Mouse (Mus musculus) liver, embryonic 11.5 days (tissue): ENCODE results near the gene Kif1b. TPM values are rescaled to one million over a fixed set of nuclear protein-coding genes. Genes with fewer than 3 reads are reported as not detected.

Source experiments
- ATAC-seq: fragments of 200-750 bp; cut with Nextera tagmentation; replicated peaks from 2 replicates; pipeline ENCODE4 v1.8.0; 2017; ENCODE audit warnings: moderate number of reproducible peaks, mild to moderate bottlenecking, moderate TSS enrichment, moderate library complexity; ENCODE audit not compliant: low FRiP score
- DNase-seq: peaks from one replicate; pipeline ENCODE4 v3.0.0-alpha.2; 2017; ENCODE audit warnings: low spot score
- H3K27ac ChIP-seq: fragments of 300-500 bp; sonication (generic); 2 replicates; pipeline ENCODE4 v1.5.1; 2014; ENCODE audit warnings: mild to moderate bottlenecking, low read depth, low read length, control low read depth
- H3K27me3 ChIP-seq: fragments of 300-500 bp; sonication (generic); replicated peaks from 2 replicates; pipeline ENCODE4 v1.6.1; 2014; ENCODE audit warnings: low read length, mixed read lengths; ENCODE audit not compliant: control insufficient read depth, insufficient read depth
- H3K36me3 ChIP-seq: fragments of 300-500 bp; sonication (generic); 2 replicates; pipeline ENCODE4 v1.6.1; 2014; ENCODE audit warnings: mild to moderate bottlenecking, low read length, moderate library complexity, mixed read lengths; ENCODE audit not compliant: control insufficient read depth, insufficient read depth
- H3K4me1 ChIP-seq: fragments of 300-500 bp; sonication (generic); replicated peaks from 2 replicates; pipeline ENCODE4 v1.6.1; 2014; ENCODE audit warnings: low read length, mixed read lengths; ENCODE audit not compliant: control insufficient read depth, insufficient read depth
- H3K4me2 ChIP-seq: fragments of 300-500 bp; sonication (generic); 2 replicates; pipeline ENCODE4 v1.6.1; 2014; ENCODE audit warnings: mild to moderate bottlenecking, control low read depth, moderate library complexity
- H3K4me3 ChIP-seq: fragments of 300-500 bp; sonication (generic); 2 replicates; pipeline ENCODE4 v1.5.1; 2014; ENCODE audit warnings: low read depth, low read length, control low read depth
- H3K9ac ChIP-seq: fragments of 300-500 bp; sonication (generic); 2 replicates; pipeline ENCODE4 v1.6.1; 2014; ENCODE audit warnings: low read depth, low read length, control low read depth
- H3K9me3 ChIP-seq: fragments of 300-500 bp; sonication (generic); 2 replicates; pipeline ENCODE4 v1.6.1; 2016; ENCODE audit warnings: low read length, inconsistent platforms, mixed read lengths; ENCODE audit not compliant: control insufficient read depth
- WGBS: fragments of 180-500 bp; shearing (Covaris S2); extraction: QIAGEN DNeasy Blood & Tissue Kit; methylation state at CpG from one replicate; pipeline ENCODE4 v1.1.7; 2014; 5-methylcytosine and 5-hydroxymethylcytosine counted together
- polyA plus RNA-seq: library from polyadenylated mRNA; unstranded; fragments of >200 nt; fragmentation: Nextera tagmentation; extraction: Ambion mirVana; gene quantifications from 2 replicates; pipeline ENCODE4 v1.2.1, GENCODE M21; 2014

Gene Kif1b
- polyA plus RNA-seq, 1 experiment from 2014 or later: 14.8 TPM

GRCm38 (mm10) chr4:149150256-149150655 lies 157.2 kb downstream of the Kif1b start:
- DNase-seq (no peak), ATAC-seq (0 out of 2 replicates have a peak, but pooled peaks have one; percentile 19)
- 78% methylated on average over 11 of the region's 11 CpGs for WGBS
- no peak overlapping the region for H3K9ac ChIP-seq
- H3K4me1 ChIP-seq: peaks cover 9% of the 10 kb centered on the region
- peaks cover 41% of the 10 kb centered on the region for H3K36me3 ChIP-seq
- peak overlapping the region; percentile 42 for H3K27ac ChIP-seq
- H3K4me2 ChIP-seq: no peak overlapping the region
- H3K4me3 ChIP-seq: no peak overlapping the region
- H3K27me3 ChIP-seq: no peaks in the 10 kb centered on the region
- 0 out of 2 replicates have a peak, but pooled peaks cover 2% of the 10 kb centered on the region for H3K9me3 ChIP-seq

- no peak for DNase-seq
- no peak overlapping the region for H3K4me2 ChIP-seq
- 74% methylated on average over 7 of the region's 7 CpGs for WGBS
- H3K9ac ChIP-seq: no peak overlapping the region
- no peaks in the 10 kb centered on the region for H3K9me3 ChIP-seq
- no peaks in the 10 kb centered on the region for H3K27me3 ChIP-seq
- H3K36me3 ChIP-seq: peaks cover 36% of the 10 kb centered on the region
- peaks cover 9% of the 10 kb centered on the region for H3K4me1 ChIP-seq
- ATAC-seq: 0 out of 2 replicates have a peak, but pooled peaks have one; percentile 39
- H3K4me3 ChIP-seq: no peak overlapping the region
- peak overlapping the region; percentile 42; the same call in 1 of the 2 replicates for H3K27ac ChIP-seq
These were observed 157.9 kb downstream of the Kif1b start for GRCm38 (mm10) chr4:149149611-149150010.

GRCm38 (mm10) chr4:149149196-149149595 lies 158.3 kb downstream of the Kif1b start:
- H3K4me3 ChIP-seq: no peak overlapping the region
- ATAC-seq (no peak), DNase-seq (no peak)
- peaks cover 36% of the 10 kb centered on the region for H3K36me3 ChIP-seq
- peak overlapping the region; percentile 42; the same call in 1 of the 2 replicates for H3K27ac ChIP-seq
- no peak overlapping the region for H3K9ac ChIP-seq
- peaks cover 9% of the 10 kb centered on the region for H3K4me1 ChIP-seq
- no peaks in the 10 kb centered on the region for H3K27me3 ChIP-seq
- WGBS: 78% methylated on average over 9 of the region's 9 CpGs
- no peak overlapping the region for H3K4me2 ChIP-seq
- no peaks in the 10 kb centered on the region for H3K9me3 ChIP-seq

- DNase-seq: no peak
- Histone ChIP-seq H3K4me1 (peaks cover 9% of the 10 kb centered on the region), H3K27me3 (no peaks in the 10 kb centered on the region; the same call in 1 of the 2 replicates), H3K4me2 (no peak overlapping the region), H3K9me3 (no peaks in the 10 kb centered on the region), H3K9ac (no peak overlapping the region), H3K4me3 (no peak overlapping the region), H3K36me3 (peaks cover 27% of the 10 kb centered on the region), H3K27ac (no peak overlapping the region)
- 63% methylated on average over 4 of the region's 4 CpGs for WGBS
- ATAC-seq: no peak
These were observed 159.4 kb downstream of the Kif1b start for GRCm38 (mm10) chr4:149148084-149148483.

GRCm38 (mm10) chr4:149147528-149147927 lies 160.0 kb downstream of the Kif1b start:
- ATAC-seq (no peak), DNase-seq (no peak)
- H3K27me3 ChIP-seq: no peaks in the 10 kb centered on the region; the same call in 1 of the 2 replicates
- peaks cover 21% of the 10 kb centered on the region for H3K36me3 ChIP-seq
- H3K9me3 ChIP-seq: no peaks in the 10 kb centered on the region
- no peak overlapping the region for H3K4me2 ChIP-seq
- WGBS: 67% methylated on average over 7 of the region's 7 CpGs
- no peak overlapping the region for H3K9ac ChIP-seq
- no peak overlapping the region for H3K4me3 ChIP-seq
- H3K27ac ChIP-seq: no peak overlapping the region
- peaks cover 9% of the 10 kb centered on the region for H3K4me1 ChIP-seq

GRCm38 (mm10) chr4:149145151-149145550 lies 162.3 kb downstream of the Kif1b start:
- H3K27me3 ChIP-seq: no peaks in the 10 kb centered on the region; the same call in 1 of the 2 replicates
- H3K4me2 ChIP-seq: no peak overlapping the region
- H3K4me3 ChIP-seq: no peak overlapping the region
- no peaks in the 10 kb centered on the region for H3K9me3 ChIP-seq
- no peak for ATAC-seq
- peaks cover 9% of the 10 kb centered on the region for H3K4me1 ChIP-seq
- whole genome bisulfite sequencing: 85% methylated on average over 4 of the region's 4 CpGs
- peaks cover 3% of the 10 kb centered on the region; the same call in 1 of the 2 replicates for H3K36me3 ChIP-seq
- no peak overlapping the region for H3K9ac ChIP-seq
- H3K27ac ChIP-seq: no peak overlapping the region
- no peak for DNase-seq

GRCm38 (mm10) chr4:149144459-149144858 lies 163.0 kb downstream of the Kif1b start:
- H3K4me1 ChIP-seq: peaks cover 9% of the 10 kb centered on the region
- peak; percentile 71 for DNase-seq
- no peak overlapping the region for H3K27ac ChIP-seq
- H3K27me3 ChIP-seq: no peaks in the 10 kb centered on the region; the same call in 1 of the 2 replicates
- 6% methylated on average over 3 of the region's 3 CpGs for WGBS
- H3K9ac ChIP-seq: no peak overlapping the region
- no peak overlapping the region for H3K4me2 ChIP-seq
- peak; percentile 61 for ATAC-seq
- H3K36me3 ChIP-seq: no peaks in the 10 kb centered on the region
- no peak overlapping the region for H3K4me3 ChIP-seq
- H3K9me3 ChIP-seq: no peaks in the 10 kb centered on the region

- Histone ChIP-seq H3K9me3 (no peaks in the 10 kb centered on the region), H3K4me3 (no peak overlapping the region), H3K27me3 (no peaks in the 10 kb centered on the region; the same call in 1 of the 2 replicates), H3K36me3 (no peaks in the 10 kb centered on the region), H3K9ac (no peak overlapping the region), H3K27ac (no peak overlapping the region), H3K4me2 (no peak overlapping the region), H3K4me1 (peaks cover 6% of the 10 kb centered on the region)
- 25% methylated on average over 4 of the region's 4 CpGs for WGBS
- ATAC-seq: no peak
- no peak for DNase-seq
These were observed 163.9 kb downstream of the Kif1b start for GRCm38 (mm10) chr4:149143594-149143993.

GRCm38 (mm10) chr4:149138515-149138914 lies 169.0 kb downstream of the Kif1b start:
- WGBS: 78% methylated on average over 8 of the region's 8 CpGs

More at GRCm38 (mm10) chr4:149138515-149138914, 169.0 kb downstream of the Kif1b start:
- Histone ChIP-seq H3K27ac (no peak overlapping the region), H3K4me3 (no peak overlapping the region), H3K9ac (no peak overlapping the region), H3K4me1 (peaks cover 6% of the 10 kb centered on the region; the same call in 1 of the 2 replicates), H3K9me3 (no peaks in the 10 kb centered on the region), H3K4me2 (no peak overlapping the region), H3K27me3 (no peaks in the 10 kb centered on the region), H3K36me3 (no peaks in the 10 kb centered on the region)
- ATAC-seq (no peak), DNase-seq (no peak)
